Mouse (Mus musculus): ENCODE data around the gene Evl. TPM values are rescaled to one million over a fixed set of nuclear protein-coding genes. Genes with fewer than 3 reads are reported as not detected.

The Evl gene
- polyA plus RNA-seq, 1 experiment from 2014 or later = 80.0 TPM

DNA sequence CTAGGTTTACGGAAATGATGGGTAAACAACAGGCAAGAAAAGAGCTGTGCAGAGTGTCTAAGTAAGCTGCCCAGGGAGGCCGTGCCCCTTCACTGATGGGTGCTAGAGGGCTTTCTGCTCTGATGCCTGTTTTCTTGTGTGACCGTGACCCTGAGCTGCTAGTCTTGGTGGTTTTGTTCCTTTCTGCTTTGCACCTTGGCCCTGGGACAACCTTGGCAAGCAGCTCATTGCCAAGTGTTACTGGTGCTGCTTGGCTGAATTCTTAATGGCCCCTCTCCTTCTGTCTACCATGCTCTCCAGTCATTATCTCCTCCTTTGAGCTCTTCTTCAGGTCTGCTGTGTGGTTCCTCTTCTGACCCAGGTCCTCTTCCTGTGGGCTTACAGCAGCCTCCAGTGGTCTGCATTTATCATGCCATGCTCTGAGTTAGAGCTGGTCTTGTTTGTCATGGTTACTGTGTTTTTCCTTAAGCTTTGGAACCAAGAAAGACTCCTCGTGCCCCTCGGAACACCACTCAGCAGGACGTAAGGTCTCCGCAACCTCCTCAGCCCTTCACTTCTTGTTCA, 65.4 kb downstream of the Evl start:
- ATAC-seq (ENCODE audit: insufficient number of reproducible peaks, low FRiP score, low TSS enrichment, low read depth) = no peak
- H3K36me3 ChIP-seq (ENCODE audit: control insufficient read depth, insufficient read depth, low read length) = no peaks in the 10 kb centered on the region
- no peak overlapping the region for H3K27ac ChIP-seq (replicated peaks; ENCODE audit: low read depth, low read length)
- no peak overlapping the region for H3K4me3 ChIP-seq (ENCODE audit: low read depth, low read length)
- no peaks in the 10 kb centered on the region for H3K4me1 ChIP-seq (ENCODE audit: control insufficient read depth, insufficient read depth, low read length)
- no peak overlapping the region for H3K4me2 ChIP-seq (ENCODE audit: low read depth, severe bottlenecking)
- no peak overlapping the region for H3K9ac ChIP-seq (ENCODE audit: low read length)
- no peak for DNase-seq (ENCODE audit: low spot score)
- no peaks in the 10 kb centered on the region for H3K27me3 ChIP-seq (ENCODE audit: control insufficient read depth, insufficient read depth, low read length)
- no peaks in the 10 kb centered on the region for H3K9me3 ChIP-seq (ENCODE audit: control insufficient read depth, low read length)
- 97% methylated on average over 7 of the region's 7 CpGs for WGBS

DNA sequence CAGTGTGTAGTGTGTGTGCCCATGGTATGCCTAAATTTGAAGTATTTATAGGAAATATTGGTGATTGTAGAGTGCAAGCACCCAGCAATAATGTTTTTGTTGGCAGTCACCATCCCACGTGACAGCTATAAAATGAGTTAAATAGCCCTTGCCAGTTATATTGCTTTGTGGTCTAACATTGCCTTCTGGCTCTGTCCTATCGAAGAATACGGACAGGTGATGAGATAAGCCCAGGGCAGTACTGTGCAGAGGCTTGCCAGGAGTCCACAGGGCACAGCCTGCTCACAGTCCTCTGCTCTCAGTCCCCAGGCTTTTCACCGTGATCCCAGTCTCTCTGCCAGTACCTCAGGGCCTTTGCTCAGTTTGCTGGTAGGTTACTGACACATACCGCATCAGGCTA, 67.9 kb downstream of the Evl start:
- DNase-seq (ENCODE audit: low spot score) = no peak
- Histone ChIP-seq H3K27ac (replicated peaks; ENCODE audit: low read depth, low read length) (no peak overlapping the region), H3K4me3 (ENCODE audit: low read depth, low read length) (no peak overlapping the region), H3K9me3 (ENCODE audit: control insufficient read depth, low read length) (no peaks in the 10 kb centered on the region), H3K4me1 (ENCODE audit: control insufficient read depth, insufficient read depth, low read length) (no peaks in the 10 kb centered on the region), H3K27me3 (ENCODE audit: control insufficient read depth, insufficient read depth, low read length) (no peaks in the 10 kb centered on the region), H3K36me3 (ENCODE audit: control insufficient read depth, insufficient read depth, low read length) (no peaks in the 10 kb centered on the region), H3K9ac (ENCODE audit: low read length) (no peak overlapping the region), H3K4me2 (ENCODE audit: low read depth, severe bottlenecking) (no peak overlapping the region)
- no peak for ATAC-seq (ENCODE audit: insufficient number of reproducible peaks, low FRiP score, low TSS enrichment, low read depth)
- WGBS = 80% methylated on average over 5 of the region's 5 CpGs

DNA sequence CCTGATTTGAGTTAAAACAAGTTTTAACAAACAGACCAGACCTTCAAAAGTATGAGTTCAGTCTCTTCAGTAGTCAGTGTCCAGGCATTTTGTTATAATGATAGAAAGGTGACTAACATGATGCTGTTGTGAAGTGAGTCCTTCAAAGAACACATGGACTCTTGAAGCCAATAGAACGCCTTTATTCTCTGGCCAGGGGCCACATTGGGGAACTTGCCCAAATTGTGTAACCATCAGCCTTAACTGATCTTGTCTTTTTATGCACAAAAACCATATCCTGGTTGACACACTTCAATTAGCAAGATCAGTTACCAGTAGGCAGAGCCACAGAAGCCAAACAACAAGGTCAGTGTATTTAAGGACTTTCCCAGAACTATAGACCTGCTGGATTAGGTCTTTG, 75.0 kb downstream of the Evl start:
- Histone ChIP-seq H3K4me3 (ENCODE audit: low read depth, low read length) (no peak overlapping the region), H3K4me1 (ENCODE audit: control insufficient read depth, insufficient read depth, low read length) (0 out of 2 replicates have a peak, but pooled peaks cover 4% of the 10 kb centered on the region), H3K9ac (ENCODE audit: low read length) (no peak overlapping the region), H3K27ac (replicated peaks; ENCODE audit: low read depth, low read length) (no peak overlapping the region), H3K36me3 (ENCODE audit: control insufficient read depth, insufficient read depth, low read length) (no peaks in the 10 kb centered on the region), H3K27me3 (ENCODE audit: control insufficient read depth, insufficient read depth, low read length) (no peaks in the 10 kb centered on the region), H3K4me2 (ENCODE audit: low read depth, severe bottlenecking) (no peak overlapping the region), H3K9me3 (ENCODE audit: control insufficient read depth, low read length) (no peaks in the 10 kb centered on the region)
- DNase-seq (ENCODE audit: low spot score) (no peak), ATAC-seq (ENCODE audit: insufficient number of reproducible peaks, low FRiP score, low TSS enrichment, low read depth) (no peak)
- 91% methylated on average over 1 of the region's 1 CpGs for WGBS

DNA sequence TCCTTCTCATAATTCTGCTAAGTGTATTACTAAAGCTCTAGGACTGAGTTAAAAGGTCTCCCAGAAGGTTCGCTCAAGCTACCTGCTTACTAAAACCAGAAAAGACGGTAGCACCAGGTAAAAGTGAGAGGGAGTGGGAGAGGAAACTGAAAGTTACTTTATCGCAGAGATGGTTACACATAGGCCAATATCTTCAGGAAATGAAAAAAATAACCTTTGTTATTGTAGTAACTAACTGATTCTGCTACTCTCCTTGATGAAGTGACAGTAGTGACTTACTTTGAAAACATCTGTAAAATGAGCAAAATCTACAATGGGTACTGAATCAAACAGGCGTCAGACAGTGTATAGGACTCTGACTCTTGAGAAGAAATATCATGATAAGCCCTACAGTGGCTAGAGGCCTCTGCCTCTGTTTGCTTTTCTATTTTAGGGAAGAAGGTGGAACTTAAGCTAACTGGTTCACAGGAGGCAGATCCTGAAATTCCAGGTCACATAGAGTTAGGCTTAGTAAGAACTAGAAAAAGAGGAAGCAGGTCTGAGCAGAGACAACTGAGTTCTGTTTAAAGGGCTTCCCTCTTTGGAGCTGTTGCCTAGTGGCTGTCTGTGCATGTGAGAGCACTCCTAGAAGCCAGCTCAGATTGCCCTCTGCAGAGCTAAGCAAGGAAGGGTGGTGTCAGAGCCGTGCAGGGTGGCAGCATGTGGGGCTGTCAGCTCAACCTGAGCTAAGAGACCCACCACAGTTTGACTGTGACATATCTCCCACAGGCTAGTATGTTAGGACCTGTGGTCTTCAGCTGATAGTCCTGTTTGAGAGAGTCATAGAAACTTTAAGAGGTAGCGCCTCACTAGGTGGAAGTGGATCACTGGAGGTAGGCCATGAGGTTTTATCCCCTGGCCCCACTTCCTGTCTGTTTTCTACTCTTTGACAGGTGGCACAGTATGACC, 76.5 kb downstream of the Evl start:
- Histone ChIP-seq H3K27ac (replicated peaks; ENCODE audit: low read depth, low read length) (no peak overlapping the region), H3K4me1 (ENCODE audit: control insufficient read depth, insufficient read depth, low read length) (0 out of 2 replicates have a peak, but pooled peaks cover 4% of the 10 kb centered on the region), H3K9ac (ENCODE audit: low read length) (no peak overlapping the region), H3K4me2 (ENCODE audit: low read depth, severe bottlenecking) (no peak overlapping the region), H3K36me3 (ENCODE audit: control insufficient read depth, insufficient read depth, low read length) (no peaks in the 10 kb centered on the region), H3K9me3 (ENCODE audit: control insufficient read depth, low read length) (no peaks in the 10 kb centered on the region), H3K4me3 (ENCODE audit: low read depth, low read length) (no peak overlapping the region), H3K27me3 (ENCODE audit: control insufficient read depth, insufficient read depth, low read length) (no peaks in the 10 kb centered on the region)
- no peak for DNase-seq (ENCODE audit: low spot score)
- 86% methylated on average over 6 of the region's 6 CpGs for WGBS
- no peak for ATAC-seq (ENCODE audit: insufficient number of reproducible peaks, low FRiP score, low TSS enrichment, low read depth)

DNA sequence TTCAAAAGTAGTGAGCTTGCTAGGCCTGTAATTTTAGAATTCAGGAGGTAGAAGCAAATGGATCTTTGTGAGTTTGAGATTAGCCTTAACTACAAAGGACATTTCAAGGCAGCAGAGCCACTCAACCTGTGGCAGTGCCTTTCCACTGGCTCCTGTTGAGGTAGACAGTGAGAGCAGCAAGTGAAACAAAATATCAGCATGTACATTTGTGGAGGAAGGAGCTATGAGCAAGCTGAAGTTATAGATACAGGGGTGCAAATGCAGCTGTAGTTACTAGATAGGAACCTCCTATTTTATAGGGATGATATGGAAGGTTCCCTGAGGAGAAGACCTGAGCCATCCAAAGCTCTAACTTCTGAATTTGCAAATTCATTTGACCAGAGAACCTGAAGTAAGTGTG, 78.0 kb downstream of the Evl start:
- no peak overlapping the region for H3K4me3 ChIP-seq (ENCODE audit: low read depth, low read length)
- DNase-seq (ENCODE audit: low spot score) (no peak), ATAC-seq (ENCODE audit: insufficient number of reproducible peaks, low FRiP score, low TSS enrichment, low read depth) (no peak)
- H3K36me3 ChIP-seq (ENCODE audit: control insufficient read depth, insufficient read depth, low read length) = no peaks in the 10 kb centered on the region
- no peaks in the 10 kb centered on the region for H3K27me3 ChIP-seq (ENCODE audit: control insufficient read depth, insufficient read depth, low read length)
- H3K9ac ChIP-seq (ENCODE audit: low read length) = no peak overlapping the region
- H3K27ac ChIP-seq (replicated peaks; ENCODE audit: low read depth, low read length) = no peak overlapping the region
- H3K4me2 ChIP-seq (ENCODE audit: low read depth, severe bottlenecking) = no peak overlapping the region
- no peaks in the 10 kb centered on the region for H3K9me3 ChIP-seq (ENCODE audit: control insufficient read depth, low read length)
- H3K4me1 ChIP-seq (ENCODE audit: control insufficient read depth, insufficient read depth, low read length) = 0 out of 2 replicates have a peak, but pooled peaks cover 4% of the 10 kb centered on the region

DNA sequence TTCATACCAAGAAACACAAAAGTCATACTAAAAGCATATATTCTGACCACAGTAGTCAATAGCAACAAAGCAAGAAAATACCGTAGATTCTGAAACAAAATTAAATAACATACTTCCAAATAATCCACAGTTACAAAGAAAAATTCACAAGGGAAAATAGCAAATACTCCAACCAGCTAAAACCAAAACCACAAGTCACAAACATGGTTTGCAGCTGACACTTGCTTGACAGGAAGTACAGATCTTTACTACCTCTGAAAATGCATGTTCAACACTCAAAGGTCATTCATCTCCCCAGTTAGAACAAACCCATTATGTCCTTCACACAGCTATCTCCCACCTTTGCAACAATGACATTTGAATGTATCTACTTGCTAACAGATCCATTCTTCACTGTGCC, 79.5 kb downstream of the Evl start:
- Histone ChIP-seq H3K9me3 (ENCODE audit: control insufficient read depth, low read length) (no peaks in the 10 kb centered on the region), H3K9ac (ENCODE audit: low read length) (no peak overlapping the region), H3K4me1 (ENCODE audit: control insufficient read depth, insufficient read depth, low read length) (0 out of 2 replicates have a peak, but pooled peaks cover 4% of the 10 kb centered on the region), H3K27ac (replicated peaks; ENCODE audit: low read depth, low read length) (no peak overlapping the region), H3K36me3 (ENCODE audit: control insufficient read depth, insufficient read depth, low read length) (no peaks in the 10 kb centered on the region), H3K4me3 (ENCODE audit: low read depth, low read length) (no peak overlapping the region), H3K4me2 (ENCODE audit: low read depth, severe bottlenecking) (no peak overlapping the region), H3K27me3 (ENCODE audit: control insufficient read depth, insufficient read depth, low read length) (no peaks in the 10 kb centered on the region)
- no peak for ATAC-seq (ENCODE audit: insufficient number of reproducible peaks, low FRiP score, low TSS enrichment, low read depth)
- WGBS = 96% methylated on average over 1 of the region's 1 CpGs
- DNase-seq (ENCODE audit: low spot score) = no peak

DNA sequence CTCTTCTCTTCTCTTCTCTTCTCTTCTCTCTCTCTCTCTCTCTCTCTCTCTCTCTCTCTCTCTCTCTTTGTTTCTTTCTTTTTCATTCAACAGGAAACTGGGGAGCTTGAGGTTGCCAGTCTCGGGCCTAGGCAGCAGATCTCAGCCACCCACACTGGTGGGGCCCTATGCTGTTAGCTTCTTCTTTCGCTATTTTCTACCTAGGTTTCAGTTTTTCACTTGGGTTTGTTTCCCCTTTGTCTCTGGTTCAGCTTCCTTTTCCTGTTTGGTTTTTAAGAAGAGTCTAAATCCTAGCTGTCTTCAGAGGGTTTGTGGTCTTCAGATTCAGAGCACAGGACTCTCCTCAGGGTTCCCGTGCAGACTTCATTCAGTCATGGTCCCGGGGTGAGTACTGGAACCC, 81.0 kb downstream of the Evl start:
- H3K27me3 ChIP-seq (ENCODE audit: control insufficient read depth, insufficient read depth, low read length) = no peaks in the 10 kb centered on the region
- no peak overlapping the region for H3K27ac ChIP-seq (replicated peaks; ENCODE audit: low read depth, low read length)
- no peak for DNase-seq (ENCODE audit: low spot score)
- WGBS = 90% methylated on average over 4 of the region's 4 CpGs
- no peak for ATAC-seq (ENCODE audit: insufficient number of reproducible peaks, low FRiP score, low TSS enrichment, low read depth)
- H3K4me1 ChIP-seq (ENCODE audit: control insufficient read depth, insufficient read depth, low read length) = 0 out of 2 replicates have a peak, but pooled peaks cover 4% of the 10 kb centered on the region
- no peak overlapping the region for H3K4me2 ChIP-seq (ENCODE audit: low read depth, severe bottlenecking)
- H3K4me3 ChIP-seq (ENCODE audit: low read depth, low read length) = no peak overlapping the region
- no peak overlapping the region for H3K9ac ChIP-seq (ENCODE audit: low read length)
- H3K9me3 ChIP-seq (ENCODE audit: control insufficient read depth, low read length) = no peaks in the 10 kb centered on the region
- H3K36me3 ChIP-seq (ENCODE audit: control insufficient read depth, insufficient read depth, low read length) = no peaks in the 10 kb centered on the region

DNA sequence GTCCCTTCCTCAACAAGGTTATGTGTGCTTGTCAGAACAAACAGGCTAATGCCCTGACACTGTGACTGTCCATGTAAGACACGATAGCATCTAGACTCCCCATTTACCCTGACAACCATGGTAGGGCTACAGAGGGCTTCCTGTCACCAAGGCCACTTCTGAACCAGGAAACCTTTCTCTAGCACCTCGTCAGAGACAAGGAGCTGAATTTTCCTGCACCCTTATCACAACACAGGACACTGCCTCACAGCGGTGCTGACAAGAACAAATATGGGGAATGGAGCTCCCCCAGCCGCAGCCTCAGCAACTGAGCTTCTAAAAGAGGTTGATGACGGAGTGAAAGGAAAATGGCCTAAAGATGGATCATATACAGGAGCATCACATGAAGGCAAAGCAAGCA, 82.9 kb downstream of the Evl start:
- Histone ChIP-seq H3K4me2 (ENCODE audit: low read depth, severe bottlenecking) (no peak overlapping the region), H3K4me3 (ENCODE audit: low read depth, low read length) (no peak overlapping the region), H3K27me3 (ENCODE audit: control insufficient read depth, insufficient read depth, low read length) (no peaks in the 10 kb centered on the region), H3K36me3 (ENCODE audit: control insufficient read depth, insufficient read depth, low read length) (no peaks in the 10 kb centered on the region), H3K9ac (ENCODE audit: low read length) (no peak overlapping the region), H3K4me1 (ENCODE audit: control insufficient read depth, insufficient read depth, low read length) (no peaks in the 10 kb centered on the region), H3K27ac (replicated peaks; ENCODE audit: low read depth, low read length) (no peak overlapping the region), H3K9me3 (ENCODE audit: control insufficient read depth, low read length) (no peaks in the 10 kb centered on the region)
- DNase-seq (ENCODE audit: low spot score) (no peak), ATAC-seq (ENCODE audit: insufficient number of reproducible peaks, low FRiP score, low TSS enrichment, low read depth) (no peak)
- 90% methylated on average over 5 of the region's 5 CpGs for WGBS
